Mouse (Mus musculus) gastrocnemius, postnatal 25 days (tissue): ENCODE data around the gene Zfp277. TPM values are rescaled to one million over a fixed set of nuclear protein-coding genes. Genes with fewer than 3 reads are reported as not detected.

Source experiments
- DNase-seq: peaks from one replicate; pipeline ENCODE4 v3.0.0; 2022
- total RNA-seq, 2 experiments: library from RNA; stranded (reverse); gene quantifications; 1 replicate in 1 of 2; 2 replicates in 1 of 2; pipeline ENCODE4 v1.2.3; 2021

The Zfp277 gene
- total RNA-seq, 2 experiments from 2014 or later, result 6.9 to 8.2 TPM

DNA sequence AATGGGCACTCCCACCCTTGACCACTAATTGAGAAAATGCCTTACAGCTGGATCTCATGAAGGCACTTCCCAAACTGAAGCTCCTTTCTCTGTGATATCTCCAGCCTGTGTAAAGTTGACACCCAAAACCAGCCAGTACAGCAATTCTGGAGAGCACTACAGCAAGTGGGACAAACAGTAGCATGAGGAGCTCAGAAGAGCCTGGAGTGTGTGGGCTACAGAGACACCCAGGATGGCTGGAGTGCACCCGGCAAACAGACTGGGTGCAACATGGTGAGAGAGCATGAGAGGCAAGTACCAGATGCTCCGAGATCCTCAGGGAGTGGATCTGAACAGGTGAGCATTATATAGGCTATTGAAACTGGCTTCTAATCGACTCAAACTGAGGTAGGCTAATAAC, 93.8 kb downstream of the Zfp277 start:
- DNase-seq, result no peak

DNA sequence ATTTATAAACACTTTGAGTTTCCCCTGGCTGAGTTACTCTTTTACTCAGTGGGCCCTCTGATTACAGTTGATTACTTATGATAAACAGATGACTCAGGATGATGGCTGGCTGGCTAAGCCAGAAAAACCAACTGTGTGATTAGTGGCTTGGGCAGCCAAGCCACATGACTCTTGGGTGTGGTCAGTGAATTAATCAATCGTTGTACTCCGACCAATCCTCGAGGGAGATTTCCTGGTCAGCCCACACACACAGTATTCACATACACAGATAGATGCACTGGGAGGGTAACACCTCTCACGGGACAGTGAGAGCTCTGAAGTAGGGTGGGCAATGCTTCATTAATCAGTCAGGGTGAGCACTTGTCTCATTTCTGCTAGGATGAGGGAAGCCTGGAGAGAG, 97.5 kb downstream of the Zfp277 start:
- no peak for DNase-seq

DNA sequence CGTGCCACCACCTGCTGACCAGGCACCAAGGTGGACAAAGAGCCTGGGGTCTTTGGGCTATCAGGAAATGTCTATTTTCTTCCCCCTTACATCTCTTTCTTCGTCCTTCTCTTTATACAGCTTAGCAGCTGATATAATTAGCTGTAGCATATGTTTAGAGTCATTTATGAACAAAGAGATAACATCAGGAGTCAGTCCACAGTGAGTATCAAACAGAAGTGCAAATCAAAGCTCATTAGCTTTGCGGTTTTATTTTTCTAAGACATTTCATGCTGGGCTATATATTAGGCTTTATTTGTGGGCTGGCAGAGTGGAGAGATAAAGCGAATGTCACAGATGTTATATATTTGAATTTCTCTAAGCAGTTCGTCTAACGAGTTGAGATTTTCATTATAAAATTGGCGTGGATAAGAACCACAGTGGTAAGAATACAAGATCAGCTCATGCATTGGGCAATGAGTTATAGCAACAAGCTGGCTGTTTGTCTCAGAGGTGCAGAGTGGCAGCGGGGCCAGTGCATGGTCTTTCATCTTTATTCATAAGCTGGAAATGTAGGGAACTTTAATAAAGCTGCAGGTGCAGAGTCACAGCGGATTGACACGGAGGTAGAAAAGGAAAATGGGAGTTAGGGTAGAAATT, 98.5 kb downstream of the Zfp277 start:
- no peak for DNase-seq

DNA sequence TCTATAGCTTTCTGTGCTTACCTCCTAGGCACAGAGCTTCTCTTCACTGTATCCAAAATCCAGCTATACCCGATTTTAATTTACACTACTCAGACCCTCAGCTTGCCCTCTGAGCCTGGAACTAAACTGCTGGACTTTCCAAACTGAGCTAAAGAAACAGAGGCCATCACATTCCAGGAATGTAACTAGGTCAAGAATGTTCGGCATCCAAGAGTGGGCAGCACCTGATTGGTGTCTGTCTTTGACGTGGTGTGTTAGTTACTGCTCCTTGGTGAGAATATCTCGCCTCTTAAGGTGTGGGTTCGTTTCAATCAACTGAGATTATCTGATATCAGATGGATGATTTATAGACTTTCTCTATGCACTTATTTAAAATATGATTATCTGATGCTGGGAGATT, 104.3 kb downstream of the Zfp277 start:
- no peak for DNase-seq

DNA sequence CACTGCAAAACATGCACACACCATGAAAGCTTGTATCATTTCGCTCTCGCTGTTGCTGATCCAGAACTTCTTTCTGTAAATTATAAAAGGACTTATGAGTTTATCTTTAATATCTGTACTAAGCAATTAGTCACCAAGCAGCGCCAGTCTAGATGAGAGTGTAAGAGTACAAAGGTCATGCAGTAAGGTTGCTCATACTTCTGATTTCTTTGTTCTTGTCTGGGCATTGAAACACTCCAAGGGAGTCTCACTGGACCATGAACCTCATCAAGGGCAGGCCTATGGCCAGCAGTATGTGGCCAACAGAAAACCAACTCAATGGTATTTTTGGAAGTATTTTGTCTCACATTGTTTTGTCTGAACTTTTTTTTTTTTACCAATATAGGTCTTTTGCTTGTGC, 110.4 kb downstream of the Zfp277 start:
- DNase-seq, result no peak

DNA sequence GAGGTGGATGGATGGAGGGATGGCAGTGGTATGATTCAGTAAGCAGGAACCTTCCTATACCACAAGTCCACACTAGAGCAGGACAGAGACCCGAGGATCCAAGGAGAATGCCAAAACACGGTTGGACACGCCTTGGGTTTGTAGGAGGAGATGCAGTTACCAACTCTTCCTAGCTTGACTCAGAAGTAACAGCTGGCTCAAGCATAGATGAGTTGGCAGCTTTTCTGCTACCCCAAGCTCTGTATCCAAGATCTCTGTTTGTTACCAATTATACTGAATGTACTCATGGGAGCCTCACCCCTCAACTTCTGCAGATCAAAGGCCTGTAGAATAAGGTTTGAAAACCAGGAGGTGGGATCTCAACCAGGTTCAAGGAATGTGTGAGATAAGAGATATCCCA, 114.2 kb downstream of the Zfp277 start:
- no peak for DNase-seq

DNA sequence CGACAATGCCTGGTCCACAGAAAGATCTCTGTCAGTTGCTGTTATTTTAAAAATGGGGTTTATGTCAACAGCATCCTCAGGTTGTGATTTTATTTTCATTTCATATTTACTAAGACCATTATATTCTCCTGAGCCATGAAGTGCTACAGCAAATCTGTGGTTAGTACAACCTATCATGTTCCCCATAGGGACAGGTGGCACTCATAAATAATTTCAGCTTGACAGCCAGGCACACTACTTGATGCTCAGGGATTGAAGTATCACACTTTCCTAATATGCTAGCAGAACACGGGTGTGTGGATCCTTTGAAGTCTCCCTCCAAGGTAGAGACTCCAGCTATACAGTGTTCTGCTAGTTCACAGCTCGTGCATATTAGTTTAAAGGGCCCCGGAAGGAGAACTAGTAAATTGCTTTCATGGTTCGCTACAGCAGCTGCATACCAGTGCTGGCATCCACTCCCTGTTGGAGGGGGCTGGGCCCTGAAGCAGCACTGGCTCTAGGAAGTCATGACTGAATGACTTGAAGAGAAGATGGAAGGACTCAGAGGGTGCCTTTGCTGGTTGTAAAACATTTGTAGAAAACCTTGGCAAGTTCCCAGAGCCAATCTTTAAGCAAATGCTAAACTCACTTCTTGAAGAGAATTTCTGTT, 118.6 kb downstream of the Zfp277 start:
- DNase-seq, result peak; percentile 16

DNA sequence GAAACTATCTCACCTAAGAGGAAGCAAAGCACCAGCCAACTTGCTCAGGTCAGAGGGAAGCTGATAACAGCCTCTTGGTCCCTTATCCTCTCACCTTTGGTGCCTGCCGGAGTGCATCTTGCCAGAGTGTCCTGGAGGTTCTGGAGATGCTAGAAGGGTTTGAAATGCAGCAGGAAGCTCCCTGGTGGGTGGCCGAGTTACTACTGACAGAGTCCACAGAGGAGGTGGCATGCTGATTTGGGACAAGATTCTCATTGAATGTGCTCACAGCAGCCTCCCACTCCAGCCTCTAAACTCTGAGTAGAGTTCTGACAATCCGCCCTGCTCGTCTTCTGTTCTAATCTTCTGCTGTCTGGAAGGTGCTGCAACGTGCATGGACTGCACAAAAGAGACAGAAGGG, 120.1 kb downstream of the Zfp277 start:
- no peak for DNase-seq

DNA sequence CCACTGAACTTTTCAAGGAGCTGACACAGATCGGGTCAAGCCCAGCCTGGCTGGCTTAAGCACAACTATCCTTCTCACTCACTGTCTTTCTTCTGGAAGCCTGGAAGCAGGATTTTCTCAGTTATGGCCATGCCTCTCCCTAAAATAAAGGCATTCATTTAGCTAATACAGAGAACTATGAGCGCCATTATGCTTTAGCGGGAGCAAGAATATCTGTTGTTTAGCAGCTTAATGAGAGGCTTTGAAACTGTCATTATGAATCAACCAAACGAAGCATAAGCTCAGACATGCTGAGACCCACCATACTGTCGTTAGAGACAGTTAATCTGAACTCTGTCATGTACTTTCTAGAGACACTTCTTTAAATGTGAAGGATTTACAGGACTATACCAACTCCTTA, 120.9 kb downstream of the Zfp277 start:
- DNase-seq, result no peak

DNA sequence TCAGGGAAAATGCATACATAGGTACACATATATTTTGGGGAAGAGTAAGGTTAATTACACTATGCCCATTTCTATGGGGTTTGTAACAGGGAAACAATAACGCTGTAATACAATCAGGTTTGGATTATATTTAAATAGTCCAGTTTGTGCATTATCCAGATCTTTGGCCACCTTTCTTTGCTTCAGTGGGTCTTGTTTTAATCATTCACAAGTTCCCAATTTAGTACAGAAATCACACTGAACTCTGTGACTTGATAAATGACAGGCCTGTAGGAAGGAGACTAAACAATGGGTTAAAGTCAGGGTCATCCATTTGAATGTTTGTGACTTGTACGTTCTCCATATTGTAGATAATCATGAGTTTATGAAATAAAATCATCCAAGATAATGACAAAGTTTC, 130.6 kb downstream of the Zfp277 start:
- no peak for DNase-seq

DNA sequence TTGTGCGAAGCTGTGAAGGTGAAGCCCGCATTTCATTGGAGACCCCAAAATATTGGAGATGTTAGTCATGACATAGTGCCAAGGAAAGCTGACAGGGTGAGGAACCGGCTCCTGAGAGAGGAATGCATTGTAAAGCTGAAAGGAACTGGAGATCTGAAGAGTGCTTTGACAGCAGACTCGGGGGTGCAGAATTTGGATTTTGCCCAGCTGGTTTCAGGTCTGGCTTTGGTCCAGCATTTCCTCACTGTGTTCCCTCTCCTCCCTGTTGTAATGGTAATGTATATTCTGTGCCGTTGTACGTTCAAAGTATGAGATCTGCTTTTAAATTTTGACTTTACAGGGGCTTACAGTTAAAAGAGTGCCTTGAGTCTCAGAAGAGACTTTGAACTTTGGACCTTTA, 141.7 kb downstream of the Zfp277 start:
- DNase-seq, result no peak

DNA sequence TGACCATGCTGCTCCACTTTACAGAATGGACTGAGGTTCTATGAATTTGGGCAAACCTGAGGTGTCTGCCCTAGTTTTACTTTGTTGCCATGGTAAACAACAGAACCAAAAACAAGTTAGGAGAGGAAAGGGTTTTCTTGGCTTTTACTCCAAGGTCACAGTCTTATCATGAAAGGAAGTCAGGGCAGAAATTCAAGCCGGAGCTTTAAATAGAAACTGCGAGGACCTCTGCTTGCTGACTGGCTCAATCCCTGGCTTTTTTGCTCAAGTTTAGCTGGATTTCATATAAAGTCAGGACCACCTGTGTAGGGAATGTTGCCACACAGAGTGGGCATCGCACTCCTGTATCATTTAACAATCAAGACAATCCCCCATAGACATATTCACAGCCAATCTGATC, 147.1 kb downstream of the Zfp277 start:
- no peak for DNase-seq

DNA sequence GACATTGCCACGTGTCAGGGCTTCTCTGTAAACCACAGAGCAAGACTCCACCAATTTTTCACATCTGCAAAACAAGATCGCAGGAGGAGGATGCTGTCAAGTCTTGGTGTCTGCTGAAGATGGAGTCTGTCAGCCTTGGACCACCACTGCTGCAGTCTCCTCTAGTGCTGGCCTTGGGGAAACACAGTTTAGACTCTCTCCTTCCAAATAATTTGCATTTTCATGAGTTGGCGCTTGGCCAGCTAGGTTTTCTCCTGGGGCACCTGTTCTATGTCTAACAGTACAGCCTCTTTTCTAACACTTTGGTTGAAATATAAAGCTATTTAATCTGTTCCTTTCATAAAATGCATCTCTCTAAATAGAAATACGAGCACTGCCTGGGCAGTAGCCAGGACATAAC, 159.2 kb downstream of the Zfp277 start:
- DNase-seq, result no peak

DNA sequence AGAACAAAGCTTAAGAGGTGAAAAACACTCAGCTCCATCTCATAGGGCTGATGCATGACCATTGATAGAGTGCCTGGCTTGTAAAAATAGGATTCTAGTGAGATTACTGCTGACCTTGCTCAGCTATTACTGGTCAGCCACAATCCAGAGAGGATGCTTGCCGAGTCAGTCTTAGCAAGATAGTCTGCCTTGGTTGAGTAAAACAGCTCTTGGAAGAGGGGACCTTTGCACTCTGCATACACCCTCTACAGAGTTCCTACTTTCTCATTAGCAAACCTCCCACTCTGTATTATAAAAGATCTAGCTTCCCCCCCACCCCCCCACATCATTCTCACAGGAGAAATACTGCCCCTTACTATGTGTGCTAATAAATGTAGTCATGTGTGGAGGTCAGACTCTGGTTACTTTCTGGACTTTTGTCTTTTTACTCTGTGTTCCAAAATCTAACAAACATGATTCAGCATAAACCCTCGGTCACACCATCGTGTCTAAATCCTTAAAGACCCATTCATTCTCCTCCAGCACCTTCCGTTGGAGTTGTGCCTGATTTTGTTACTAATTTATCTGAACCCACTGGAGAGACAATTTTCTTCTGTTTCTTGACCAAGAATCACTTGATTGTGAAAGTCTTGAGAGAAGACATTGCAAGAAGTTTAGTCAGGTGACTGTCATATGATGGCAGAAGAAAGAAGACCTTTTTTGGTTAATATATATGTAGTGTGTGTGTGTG, 164.9 kb downstream of the Zfp277 start:
- DNase-seq, result no peak

DNA sequence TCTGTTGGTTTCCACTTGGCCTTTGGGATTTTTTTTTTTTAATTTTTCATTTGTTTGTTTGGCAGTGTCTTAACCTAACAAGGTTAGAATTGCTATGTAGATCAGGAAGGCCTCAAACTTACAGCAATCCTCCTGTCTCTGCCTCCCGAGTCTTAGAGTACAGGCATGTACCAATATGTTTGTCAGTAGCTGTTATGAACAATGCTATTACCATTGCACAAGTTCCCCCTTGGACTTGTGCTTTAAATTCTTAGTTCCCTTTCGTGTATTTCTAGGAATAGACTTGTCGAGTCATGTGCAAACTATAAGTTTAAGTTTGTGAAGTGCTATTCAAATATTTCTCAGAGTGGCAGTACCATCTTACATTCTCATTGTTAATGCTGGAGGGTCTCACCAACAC, 168.1 kb downstream of the Zfp277 start:
- DNase-seq, result no peak

DNA sequence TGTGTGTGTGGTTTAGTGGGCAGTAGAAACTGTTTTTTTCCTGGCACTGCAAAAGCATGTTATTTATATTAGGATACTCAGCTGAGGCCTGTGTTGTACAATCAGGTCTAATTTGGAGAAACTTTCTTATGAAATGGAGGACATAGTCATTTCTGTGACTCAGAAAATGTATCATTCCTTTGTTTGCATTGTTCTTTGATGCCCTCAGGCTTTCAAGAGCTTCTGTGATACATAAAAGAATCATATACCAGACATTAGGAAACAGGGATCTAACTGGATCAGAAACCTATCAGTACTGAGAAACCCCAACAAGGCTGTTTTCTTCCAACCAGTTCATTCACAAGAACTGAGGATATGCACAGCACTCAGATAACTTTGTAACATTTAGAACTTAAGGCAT, 170.8 kb downstream of the Zfp277 start:
- DNase-seq, result no peak

DNA sequence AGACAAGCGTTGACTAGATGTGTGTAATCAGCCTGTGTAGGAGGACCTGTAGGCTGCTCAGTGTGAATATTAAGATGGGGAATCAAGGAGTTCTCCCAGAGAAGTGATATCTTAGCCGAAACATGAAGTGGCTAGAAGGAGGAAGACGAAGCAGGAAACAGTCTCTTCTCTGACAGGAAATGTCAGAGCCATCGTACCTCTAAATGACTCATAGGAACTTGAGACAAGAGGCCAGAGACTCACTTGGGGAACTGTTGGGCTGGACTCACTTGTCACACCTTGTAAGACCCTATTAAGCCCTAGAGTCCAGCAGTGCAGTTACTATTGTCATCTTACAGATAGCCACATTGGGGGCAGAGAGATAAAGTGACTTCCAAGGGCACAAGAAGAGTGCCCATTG, 172.4 kb downstream of the Zfp277 start:
- DNase-seq, result no peak

DNA sequence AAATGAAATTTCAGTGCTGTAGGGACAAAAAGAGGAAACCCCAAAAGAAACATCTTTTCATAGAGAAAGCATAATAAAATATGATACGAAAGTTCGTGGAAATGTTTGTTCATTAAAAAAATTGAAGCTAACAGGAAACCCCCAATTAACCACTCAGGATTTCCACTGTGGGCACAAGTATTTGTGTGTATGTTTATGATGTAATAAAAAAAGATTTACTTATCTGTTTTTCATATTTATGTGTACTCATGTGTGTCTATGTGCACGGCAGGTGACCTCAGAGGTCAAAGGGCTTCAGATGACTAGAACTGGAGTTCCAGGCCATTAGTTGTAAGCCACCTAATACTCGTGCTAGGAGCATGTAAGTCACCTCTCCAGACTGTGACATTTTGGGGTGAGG, 173.0 kb downstream of the Zfp277 start:
- DNase-seq, result no peak

DNA sequence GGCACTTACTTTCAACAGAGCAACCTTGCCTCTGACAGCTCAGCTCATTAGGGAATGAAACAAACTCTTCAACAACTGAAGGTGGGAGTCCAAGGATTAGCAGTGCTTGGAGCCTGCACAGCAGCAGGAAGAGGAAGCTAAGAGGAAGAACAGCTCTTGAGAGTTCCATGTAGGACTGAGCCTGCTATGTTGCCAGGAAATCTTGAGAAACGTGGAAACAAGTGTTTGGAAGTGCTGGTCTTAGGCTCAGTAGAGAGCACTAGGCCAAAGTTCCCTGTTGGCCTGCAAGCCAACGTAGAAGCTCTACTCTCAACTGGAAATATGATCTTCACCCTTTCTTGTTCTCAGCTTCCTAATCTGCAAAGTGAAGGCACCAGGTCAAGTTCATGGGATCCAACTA, 177.4 kb downstream of the Zfp277 start:
- DNase-seq, result no peak
